Mouse (Mus musculus): ENCODE measurements around the gene Tbcb. TPM values are rescaled to one million over a fixed set of nuclear protein-coding genes. Genes with fewer than 3 reads are reported as not detected.
A peak's percentile ranks its signal among the peaks of the same experiment; 100 is the strongest.
"Not testable (repeated sequence)": the region's sequence is repeated elsewhere in the genome, so short reads cannot be mapped to it uniquely, and the experiment has no call there.

Tbcb gene
- polyA plus RNA-seq, 1 experiment from 2014 or later = 41.8 TPM

- Histone ChIP-seq H3K4me3 (ENCODE audit: low read depth, low read length) (no peak overlapping the region), H3K27me3 (ENCODE audit: insufficient read depth, low read length) (no peaks in the 10 kb centered on the region), H3K4me2 (ENCODE audit: low read depth, low read length) (no peak overlapping the region), H3K27ac (ENCODE audit: low read depth) (no peak overlapping the region), H3K4me1 (ENCODE audit: insufficient read depth) (peaks cover 7% of the 10 kb centered on the region; the same call in 1 of the 2 replicates), H3K9me3 (ENCODE audit: low read length) (no peaks in the 10 kb centered on the region), H3K9ac (replicated peaks) (no peak overlapping the region), H3K36me3 (replicated peaks; ENCODE audit: insufficient read depth, low read length) (peaks cover 5% of the 10 kb centered on the region)
- TF ChIP-seq EP300 (IDR thresholded peaks at IDR 0.05; ENCODE audit: low read depth) (no peak), CTCF (IDR thresholded peaks at IDR 0.05; ENCODE audit: low read depth) (no peak)
- 71% methylated on average over 12 of the region's 12 CpGs for WGBS (ENCODE audit: insufficient replicate concordance)
- ATAC-seq (peak; percentile 29; the same call in 1 of the 2 replicates), DNase-seq (no peak)
Observed at GRCm38 (mm10) chr7:30251956-30252954, 20.2 kb upstream of the Tbcb start.

- H3K4me3 ChIP-seq (ENCODE audit: low read depth, low read length); H3K9ac ChIP-seq (replicated peaks); H3K9me3 ChIP-seq (ENCODE audit: low read length); H3K27me3 ChIP-seq (ENCODE audit: insufficient read depth, low read length); H3K4me1 ChIP-seq (ENCODE audit: insufficient read depth); H3K36me3 ChIP-seq (replicated peaks; ENCODE audit: insufficient read depth, low read length); DNase-seq; ATAC-seq; H3K4me2 ChIP-seq (ENCODE audit: low read depth, low read length); H3K27ac ChIP-seq (ENCODE audit: low read depth): not testable (repeated sequence)
- 70% methylated on average over 3 of the region's 3 CpGs for WGBS (ENCODE audit: insufficient replicate concordance)
Observed at GRCm38 (mm10) chr7:30237374-30237773, 5.3 kb upstream of the Tbcb start.

- Histone ChIP-seq H3K4me1 (ENCODE audit: insufficient read depth) (peaks cover 8% of the 10 kb centered on the region; the same call in 1 of the 2 replicates), H3K27ac (ENCODE audit: low read depth) (no peak within 1 kb of the TSS), H3K36me3 (replicated peaks; ENCODE audit: insufficient read depth, low read length) (0 out of 2 replicates have a peak, but pooled peaks cover 3% of the 10 kb centered on the region), H3K27me3 (ENCODE audit: insufficient read depth, low read length) (no peaks in the 10 kb centered on the region), H3K4me3 (ENCODE audit: low read depth, low read length) (no peak within 1 kb of the TSS), H3K9ac (replicated peaks) (no peak within 1 kb of the TSS), H3K4me2 (ENCODE audit: low read depth, low read length) (no peak within 1 kb of the TSS), H3K9me3 (ENCODE audit: low read length) (no peaks in the 10 kb centered on the region)
- ATAC-seq (no peak), DNase-seq (no peak)
- TF ChIP-seq EP300 (IDR thresholded peaks at IDR 0.05; ENCODE audit: low read depth) (no peak), CTCF (IDR thresholded peaks at IDR 0.05; ENCODE audit: low read depth) (no peak)
- WGBS (ENCODE audit: insufficient replicate concordance) = 79% methylated on average over 4 of the region's 4 CpGs
Observed at GRCm38 (mm10) chr7:30235625-30236024, 3.6 kb upstream of the Tbcb start, which contains the start of gene Ovol3. Ovol3 (minus strand) TSS chr7:30235725.

- no peak overlapping the region for H3K9ac ChIP-seq (replicated peaks)
- 85% methylated on average over 8 of the region's 8 CpGs for WGBS (ENCODE audit: insufficient replicate concordance)
- H3K36me3 ChIP-seq (replicated peaks; ENCODE audit: insufficient read depth, low read length) = 0 out of 2 replicates have a peak, but pooled peaks cover 3% of the 10 kb centered on the region
- no peaks in the 10 kb centered on the region for H3K27me3 ChIP-seq (ENCODE audit: insufficient read depth, low read length)
- TF ChIP-seq EP300 (IDR thresholded peaks at IDR 0.05; ENCODE audit: low read depth) (no peak), CTCF (IDR thresholded peaks at IDR 0.05; ENCODE audit: low read depth) (no peak)
- H3K27ac ChIP-seq (ENCODE audit: low read depth) = no peak overlapping the region
- ATAC-seq (no peak), DNase-seq (no peak)
- peaks cover 8% of the 10 kb centered on the region; the same call in 1 of the 2 replicates for H3K4me1 ChIP-seq (ENCODE audit: insufficient read depth)
- no peaks in the 10 kb centered on the region for H3K9me3 ChIP-seq (ENCODE audit: low read length)
- H3K4me3 ChIP-seq (ENCODE audit: low read depth, low read length) = no peak overlapping the region
- H3K4me2 ChIP-seq (ENCODE audit: low read depth, low read length) = no peak overlapping the region
Observed at GRCm38 (mm10) chr7:30235091-30235490, 3.0 kb upstream of the Tbcb start.

- no peak for TF ChIP-seq CTCF (IDR thresholded peaks at IDR 0.05; ENCODE audit: low read depth)
- 84% methylated on average over 15 of the region's 15 CpGs for WGBS (ENCODE audit: insufficient replicate concordance)
- Histone ChIP-seq H3K27me3 (ENCODE audit: insufficient read depth, low read length) (no peaks in the 10 kb centered on the region), H3K27ac (ENCODE audit: low read depth) (no peak overlapping the region), H3K9me3 (ENCODE audit: low read length) (no peaks in the 10 kb centered on the region), H3K4me1 (ENCODE audit: insufficient read depth) (peaks cover 8% of the 10 kb centered on the region; the same call in 1 of the 2 replicates), H3K36me3 (replicated peaks; ENCODE audit: insufficient read depth, low read length) (0 out of 2 replicates have a peak, but pooled peaks cover 3% of the 10 kb centered on the region), H3K4me3 (ENCODE audit: low read depth, low read length) (no peak overlapping the region), H3K4me2 (ENCODE audit: low read depth, low read length) (no peak overlapping the region), H3K9ac (replicated peaks) (no peak overlapping the region)
- no peak for DNase-seq
- ATAC-seq = no peak
Observed at GRCm38 (mm10) chr7:30234276-30234858, 2.3 kb upstream of the Tbcb start.

GRCm38 (mm10) chr7:30233387-30233786 lies 1.3 kb upstream of the Tbcb start:
- Histone ChIP-seq H3K27ac (ENCODE audit: low read depth) (no peak overlapping the region), H3K9ac (replicated peaks) (no peak overlapping the region), H3K9me3 (ENCODE audit: low read length) (no peaks in the 10 kb centered on the region), H3K4me1 (ENCODE audit: insufficient read depth) (peaks cover 8% of the 10 kb centered on the region; the same call in 1 of the 2 replicates), H3K4me3 (ENCODE audit: low read depth, low read length) (no peak overlapping the region), H3K36me3 (replicated peaks; ENCODE audit: insufficient read depth, low read length) (0 out of 2 replicates have a peak, but pooled peaks cover 3% of the 10 kb centered on the region), H3K4me2 (ENCODE audit: low read depth, low read length) (no peak overlapping the region), H3K27me3 (ENCODE audit: insufficient read depth, low read length) (no peaks in the 10 kb centered on the region)
- 87% methylated on average over 20 of the region's 20 CpGs for WGBS (ENCODE audit: insufficient replicate concordance)
- TF ChIP-seq EP300 (IDR thresholded peaks at IDR 0.05; ENCODE audit: low read depth) (no peak), CTCF (IDR thresholded peaks at IDR 0.05; ENCODE audit: low read depth) (no peak)
- DNase-seq (no peak), ATAC-seq (no peak)
